Mouse (Mus musculus): ENCODE results near the gene Ptbp1.

Gene Ptbp1

GRCm38 (mm10) chr10:79853860-79854795 is at the start of gene Ptbp1:
TSS of gene Ptbp1 (plus strand) at chr10:79854427.
- peak; percentile 100 for DNase-seq

- no peak for DNase-seq
Observed at GRCm38 (mm10) chr10:79805636-79806035, 48.6 kb upstream of the Ptbp1 start.

- DNase-seq: no peak
Observed at GRCm38 (mm10) chr10:79806331-79806730, 47.9 kb upstream of the Ptbp1 start.

- DNase-seq: no peak
Observed at GRCm38 (mm10) chr10:79806972-79807371, 47.3 kb upstream of the Ptbp1 start.

- peak; percentile 70 for DNase-seq
Observed at GRCm38 (mm10) chr10:79807826-79808225, 46.4 kb upstream of the Ptbp1 start.

- no peak for DNase-seq
Observed at GRCm38 (mm10) chr10:79808728-79809127, 45.5 kb upstream of the Ptbp1 start.

- DNase-seq: peak; percentile 75
Observed at GRCm38 (mm10) chr10:79811736-79812637, 42.2 kb upstream of the Ptbp1 start.

- no peak for DNase-seq
Observed at GRCm38 (mm10) chr10:79814271-79814842, 39.9 kb upstream of the Ptbp1 start.

- no peak for DNase-seq
Observed at GRCm38 (mm10) chr10:79815671-79816494, 38.3 kb upstream of the Ptbp1 start.

GRCm38 (mm10) chr10:79817111-79817510 is 37.1 kb upstream of the Ptbp1 start:
- no peak for DNase-seq

GRCm38 (mm10) chr10:79818225-79818624 is 36.0 kb upstream of the Ptbp1 start:
- no peak for DNase-seq

- no peak for DNase-seq
Observed at GRCm38 (mm10) chr10:79819606-79820005, 34.6 kb upstream of the Ptbp1 start.

- DNase-seq: no peak
Observed at GRCm38 (mm10) chr10:79820277-79820676, 34.0 kb upstream of the Ptbp1 start.

- no peak for DNase-seq
Observed at GRCm38 (mm10) chr10:79820782-79821181, 33.4 kb upstream of the Ptbp1 start, which contains the start of gene Misp. TSS of gene Misp (plus strand) at chr10:79820989.

GRCm38 (mm10) chr10:79821731-79822130 is 32.5 kb upstream of the Ptbp1 start:
- no peak for DNase-seq

- DNase-seq: no peak
Observed at GRCm38 (mm10) chr10:79822372-79822771, 31.9 kb upstream of the Ptbp1 start.

GRCm38 (mm10) chr10:79823011-79823410 is 31.2 kb upstream of the Ptbp1 start:
- no peak for DNase-seq

- DNase-seq: no peak
Observed at GRCm38 (mm10) chr10:79824413-79824812, 29.8 kb upstream of the Ptbp1 start.

- no peak for DNase-seq
Observed at GRCm38 (mm10) chr10:79831583-79831982, 22.6 kb upstream of the Ptbp1 start.

GRCm38 (mm10) chr10:79832026-79832785 is 22.0 kb upstream of the Ptbp1 start:
- DNase-seq: no peak

GRCm38 (mm10) chr10:79832786-79833181 is 21.4 kb upstream of the Ptbp1 start:
- no peak for DNase-seq

All from cerebellum, adult 11-12 months (tissue).